Mouse (Mus musculus) ovary, adult 18-20 months (tissue): ENCODE measurements around the gene Zfp846.
A peak's percentile ranks its signal among the peaks of the same experiment; 100 is the strongest.
"Not testable (repeated sequence)": the region's sequence is repeated elsewhere in the genome, so short reads cannot be mapped to it uniquely, and the experiment has no call there.

Experiments
- DNase-seq: peaks from one replicate; pipeline ENCODE4 v3.0.0; 2022; ENCODE audit warnings: low spot score, mixed read lengths

The Zfp846 gene

GRCm38 (mm10) chr9:20581175-20581634, at the start of gene Zfp846:
Gene Zfp846 (plus strand): TSS chr9:20581291.
- peak; percentile 98 for DNase-seq

GRCm38 (mm10) chr9:20534326-20534926, 46.7 kb upstream of the Zfp846 start:
- no peak for DNase-seq

DNA sequence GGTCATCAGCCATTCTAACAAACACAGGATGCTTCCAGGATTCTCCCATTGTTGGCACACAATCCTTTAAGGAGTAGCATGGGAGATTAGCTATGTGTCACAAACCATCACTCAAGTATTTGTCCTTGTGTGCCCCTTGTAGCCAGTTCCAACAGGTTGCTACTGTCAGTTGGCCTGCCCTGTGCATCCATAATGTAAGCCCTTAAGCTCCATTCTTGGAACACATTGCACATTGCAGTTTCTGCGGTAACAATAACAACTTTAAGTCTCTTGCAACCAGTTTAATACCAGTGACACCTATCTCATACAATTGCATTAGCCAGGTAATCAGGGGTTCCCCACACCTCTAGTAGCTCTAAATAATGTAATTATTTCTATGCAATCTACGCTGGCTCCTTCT, 44.5 kb upstream of the Zfp846 start:
- no peak for DNase-seq

DNA sequence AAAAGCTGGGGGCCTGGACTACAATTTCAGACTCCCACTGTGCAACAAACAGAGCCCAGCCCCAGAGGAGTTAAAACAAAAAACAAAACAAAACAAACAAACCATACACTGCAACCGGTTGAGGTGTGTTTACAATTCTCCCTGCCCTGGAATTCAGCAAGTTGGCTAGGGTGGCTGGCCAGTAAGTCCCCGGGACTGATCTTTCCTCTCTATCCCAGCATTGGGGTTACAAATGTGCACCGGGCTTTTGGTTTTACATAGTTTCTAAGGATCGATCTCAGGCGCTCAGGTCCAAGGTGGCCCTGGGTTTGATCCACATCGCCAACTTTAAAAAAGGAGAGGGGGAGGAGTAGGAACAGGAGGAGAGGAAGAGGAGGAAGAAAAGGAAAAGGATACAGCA, 37.6 kb upstream of the Zfp846 start:
- DNase-seq: no peak

DNA sequence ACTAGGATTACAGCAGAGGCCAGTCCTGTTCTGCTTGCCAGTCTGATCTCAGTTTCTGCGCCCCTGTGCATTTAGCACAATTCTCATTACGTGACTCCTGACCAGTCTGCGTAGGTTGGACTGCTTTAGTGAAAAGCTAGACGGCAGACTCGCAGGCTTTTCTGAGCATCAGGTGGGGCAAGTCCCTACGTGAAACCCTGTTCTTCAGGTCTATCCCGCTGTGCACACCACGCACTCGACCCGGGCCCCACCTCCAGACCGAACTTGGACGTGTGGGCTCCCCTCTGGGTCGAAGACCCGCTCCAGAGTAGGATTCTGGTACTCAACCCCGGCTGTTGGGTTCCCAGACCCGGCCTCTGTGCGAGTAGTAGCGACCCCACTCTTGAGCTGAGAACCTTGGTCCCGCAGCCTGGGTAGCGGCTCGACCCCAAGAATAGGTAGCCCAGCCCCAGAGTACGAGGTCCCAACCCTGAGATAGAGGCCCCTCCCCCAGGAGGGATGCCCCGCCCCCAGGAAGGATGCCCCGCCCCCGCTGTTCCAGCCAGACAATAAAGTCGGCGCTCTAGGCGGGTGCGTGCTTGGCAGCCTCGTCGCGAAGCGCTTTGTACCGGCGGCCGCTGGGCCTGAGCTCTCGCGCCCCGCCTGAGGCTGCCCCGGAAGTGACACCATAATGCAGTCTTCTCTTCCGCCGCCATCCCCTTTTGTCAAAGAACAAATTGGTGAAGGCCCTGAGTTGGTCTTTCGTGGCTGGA, 36.8 kb upstream of the Zfp846 start:
- peak; percentile 82 for DNase-seq

- no peak for DNase-seq
These were observed 35.9 kb upstream of the Zfp846 start for GRCm38 (mm10) chr9:20545151-20545550.

- DNase-seq: no peak
These were observed 29.3 kb upstream of the Zfp846 start for GRCm38 (mm10) chr9:20551781-20552275.

- DNase-seq: no peak
These were observed 28.4 kb upstream of the Zfp846 start for GRCm38 (mm10) chr9:20552698-20553097.

GRCm38 (mm10) chr9:20562177-20562576, 18.9 kb upstream of the Zfp846 start:
- DNase-seq: no peak

- DNase-seq: not testable (repeated sequence)
These were observed 15.6 kb upstream of the Zfp846 start for GRCm38 (mm10) chr9:20565326-20566030.

DNA sequence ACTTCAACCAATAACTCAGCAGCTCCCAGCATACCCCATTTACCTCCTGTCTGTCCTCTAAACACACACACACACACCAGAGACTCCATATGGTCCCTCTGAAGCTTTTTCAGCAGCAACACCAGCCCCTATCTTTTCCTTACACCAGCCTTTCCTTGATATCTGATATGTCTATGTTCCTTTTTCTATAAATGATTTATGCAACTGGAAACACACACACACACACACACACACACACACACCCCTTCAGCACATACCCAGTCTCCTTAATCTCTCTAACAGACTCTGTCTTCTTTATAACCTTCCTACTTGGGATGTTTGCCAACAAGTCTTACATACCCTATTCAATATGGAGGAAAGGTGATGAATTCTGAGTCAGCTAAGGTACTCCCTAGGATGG, 10.0 kb upstream of the Zfp846 start:
- DNase-seq: no peak

- no peak for DNase-seq
These were observed 4.5 kb upstream of the Zfp846 start for GRCm38 (mm10) chr9:20576591-20576990.

- DNase-seq: no peak
These were observed 20.2 kb downstream of the Zfp846 start for GRCm38 (mm10) chr9:20601270-20601669.

DNA sequence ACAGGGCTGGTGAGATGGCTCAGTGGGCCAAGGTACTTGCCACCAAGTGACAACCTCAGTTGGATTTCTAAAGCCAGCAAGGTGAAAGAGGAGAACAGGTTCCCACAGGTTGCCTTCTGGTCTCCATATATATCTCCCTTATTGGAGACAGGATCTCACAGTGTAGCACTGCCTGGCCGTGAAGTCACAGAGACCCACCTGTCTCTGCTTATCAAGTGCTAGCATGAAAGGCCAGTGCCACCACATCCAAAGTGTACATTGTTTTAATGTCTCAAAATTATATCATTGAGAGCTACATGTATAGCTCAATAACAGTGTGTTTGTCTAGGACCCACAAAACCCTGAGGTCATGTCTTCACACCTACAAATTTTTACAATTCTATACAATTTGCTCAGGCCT, 25.2 kb downstream of the Zfp846 start:
- DNase-seq: no peak

DNA sequence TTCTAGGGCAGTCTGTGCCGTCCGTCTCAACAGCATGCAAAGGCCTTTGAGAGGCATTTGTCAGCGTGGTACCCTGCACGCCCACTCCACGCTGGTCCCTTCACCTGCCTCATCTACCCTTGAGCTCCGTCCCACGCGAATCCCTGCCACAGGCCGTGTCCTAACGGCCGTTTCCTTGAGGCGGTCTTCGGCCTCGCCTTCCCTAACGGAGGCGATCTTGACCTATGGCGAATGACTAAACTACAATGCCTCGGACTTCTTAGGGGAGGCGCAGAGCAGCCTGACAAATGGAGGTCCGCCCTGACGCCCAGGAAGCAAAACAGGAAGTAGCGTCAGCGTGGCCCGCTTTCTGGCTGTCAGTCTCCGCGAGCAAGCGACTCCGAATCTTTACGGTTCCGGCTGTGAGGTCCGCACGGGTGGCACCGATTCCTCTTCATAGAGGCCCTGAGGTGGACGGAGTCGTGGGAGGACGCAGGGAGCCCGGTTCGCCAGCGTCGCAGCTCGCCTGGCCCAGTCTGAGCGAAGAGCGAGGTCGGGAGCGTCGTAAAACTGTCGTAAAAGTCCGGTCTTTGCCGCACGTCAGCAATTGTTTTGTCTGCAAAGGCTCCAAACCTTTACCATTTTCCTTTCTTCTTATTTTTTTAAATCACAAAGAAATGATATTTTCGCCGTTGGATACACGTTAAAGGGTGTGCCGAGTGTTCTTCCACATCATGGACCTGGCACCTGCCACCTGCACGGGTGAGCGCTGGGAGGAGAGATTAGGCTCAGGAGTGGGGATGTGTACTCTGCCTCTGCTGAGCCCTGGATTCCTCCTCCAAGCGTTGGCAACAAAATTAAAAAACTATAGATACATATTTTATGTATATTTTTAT, 26.2 kb downstream of the Zfp846 start:
- DNase-seq: peak; percentile 80

- DNase-seq: no peak
These were observed 28.9 kb downstream of the Zfp846 start for GRCm38 (mm10) chr9:20609831-20610464.

- DNase-seq: no peak
These were observed 30.9 kb downstream of the Zfp846 start for GRCm38 (mm10) chr9:20611976-20612375.

DNA sequence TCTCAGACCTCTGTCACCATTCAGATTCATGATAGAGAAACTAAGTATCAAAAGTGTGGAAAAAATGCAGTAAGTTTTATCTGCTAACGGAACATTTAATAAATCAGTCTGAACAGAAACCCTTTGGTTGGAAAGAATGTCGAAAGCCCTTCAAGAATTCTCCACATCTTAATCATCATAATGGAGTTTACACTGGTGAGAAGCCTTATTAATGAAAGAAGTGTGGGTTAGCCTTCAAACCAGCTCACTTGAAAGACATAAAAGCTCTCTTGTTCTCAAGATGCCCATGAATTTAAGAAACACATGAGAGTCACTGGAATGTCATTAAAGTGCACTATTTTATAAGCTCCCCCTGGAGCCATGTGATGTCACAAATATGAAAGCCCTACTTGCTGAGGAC, 35.6 kb downstream of the Zfp846 start:
- no peak for DNase-seq

- no peak for DNase-seq
These were observed 50.2 kb downstream of the Zfp846 start for GRCm38 (mm10) chr9:20631332-20631731.

DNA sequence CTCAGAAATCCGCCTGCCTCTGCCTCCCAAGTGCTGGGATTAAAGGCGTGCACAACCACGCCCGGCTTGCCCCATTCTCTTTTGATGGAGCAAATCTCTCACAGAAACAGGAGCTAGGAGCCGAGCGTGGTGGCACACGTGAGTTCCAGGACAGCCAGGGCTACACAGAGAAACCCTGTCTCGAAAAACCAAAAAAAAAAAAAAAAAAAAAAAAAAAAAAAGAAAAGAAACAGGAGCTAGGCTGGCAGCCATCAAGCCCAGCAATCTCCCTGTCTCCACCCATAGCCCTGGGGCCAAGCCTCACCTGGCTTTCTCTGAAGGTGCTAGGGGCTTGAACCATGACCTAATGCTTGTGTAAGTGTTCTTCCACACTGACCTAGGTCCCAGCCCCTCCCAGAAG, 54.6 kb downstream of the Zfp846 start:
- DNase-seq: not testable (repeated sequence)

DNA sequence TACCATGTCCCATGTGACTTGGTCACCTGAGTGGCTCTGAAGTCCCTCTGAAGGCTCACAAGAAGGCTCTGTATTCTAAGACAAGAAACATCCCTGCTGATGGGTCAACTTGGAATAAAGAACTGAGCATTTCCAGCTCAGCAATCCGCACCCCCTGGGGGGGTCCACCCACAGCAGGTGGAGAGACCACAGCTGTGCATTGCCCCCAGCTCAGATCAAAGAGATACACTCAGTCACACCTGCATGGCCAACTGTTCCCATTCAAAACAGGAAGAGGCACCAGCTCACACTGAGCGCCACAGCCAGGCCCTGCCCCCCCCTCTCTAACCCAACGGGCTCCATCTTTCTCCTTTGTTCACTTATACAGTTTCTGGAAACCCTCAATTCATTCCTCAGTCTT, 55.2 kb downstream of the Zfp846 start:
- no peak for DNase-seq
